Mouse (Mus musculus): Measurements from ENCODE around the gene Kcmf1. TPM values are rescaled to one million over a fixed set of nuclear protein-coding genes. Genes with fewer than 3 reads are reported as not detected.
A peak's percentile ranks its signal among the peaks of the same experiment; 100 is the strongest.
"Not testable (repeated sequence)": the region's sequence is repeated elsewhere in the genome, so short reads cannot be mapped to it uniquely, and the experiment has no call there.

Gene Kcmf1
- polyA plus RNA-seq, 1 experiment: 517 TPM

GRCm38 (mm10) chr6:72840867-72841780 is 58.7 kb downstream of the Kcmf1 start:
- Histone ChIP-seq H3K27me3 (ENCODE audit: control insufficient read depth, insufficient read depth, low read length) (no peaks in the 10 kb centered on the region), H3K4me1 (ENCODE audit: control insufficient read depth, insufficient read depth, low read length) (no peaks in the 10 kb centered on the region), H3K36me3 (ENCODE audit: control insufficient read depth, insufficient read depth, low read length) (peaks cover 1% of the 10 kb centered on the region), H3K4me3 (ENCODE audit: control insufficient read depth, low read depth, low read length) (no peak overlapping the region), H3K27ac (ENCODE audit: control insufficient read depth, insufficient read depth, low read depth, low read length) (no peak overlapping the region)
- no peak for TF ChIP-seq CTCF (IDR thresholded peaks at IDR 0.05; ENCODE audit: control insufficient read depth, insufficient read depth, insufficient replicate concordance, low read depth, low read length)
- TF ChIP-seq POLR2A (IDR thresholded peaks at IDR 0.05; ENCODE audit: control insufficient read depth, low read depth, low read length): no peak

DNA sequence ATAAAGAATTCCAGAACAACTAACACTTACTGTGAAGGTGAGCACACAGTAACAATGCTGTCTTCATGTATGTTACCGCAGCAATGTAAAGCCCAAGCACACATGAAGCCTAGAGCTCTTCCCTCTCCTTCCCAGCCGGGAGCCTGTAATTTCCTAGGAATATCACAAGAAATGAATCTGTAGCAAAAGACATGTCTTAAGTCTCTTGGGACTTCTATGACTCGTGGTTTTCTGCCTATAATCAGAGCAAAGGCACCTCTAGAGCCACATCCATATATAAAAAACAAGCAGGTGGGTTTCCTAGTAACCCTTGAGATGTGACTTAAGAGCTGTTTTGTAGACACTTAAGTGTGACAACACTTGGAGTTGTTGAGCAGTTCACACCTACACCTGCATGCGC is 62.0 kb downstream of the Kcmf1 start:
- Histone ChIP-seq H3K27me3 (ENCODE audit: control insufficient read depth, insufficient read depth, low read length) (no peaks in the 10 kb centered on the region), H3K4me3 (ENCODE audit: control insufficient read depth, low read depth, low read length) (no peak overlapping the region), H3K27ac (ENCODE audit: control insufficient read depth, insufficient read depth, low read depth, low read length) (no peak overlapping the region), H3K36me3 (ENCODE audit: control insufficient read depth, insufficient read depth, low read length) (peaks cover 1% of the 10 kb centered on the region), H3K4me1 (ENCODE audit: control insufficient read depth, insufficient read depth, low read length) (no peaks in the 10 kb centered on the region)
- TF ChIP-seq CTCF (IDR thresholded peaks at IDR 0.05; ENCODE audit: control insufficient read depth, insufficient read depth, insufficient replicate concordance, low read depth, low read length) (no peak), POLR2A (IDR thresholded peaks at IDR 0.05; ENCODE audit: control insufficient read depth, low read depth, low read length) (no peak)

DNA sequence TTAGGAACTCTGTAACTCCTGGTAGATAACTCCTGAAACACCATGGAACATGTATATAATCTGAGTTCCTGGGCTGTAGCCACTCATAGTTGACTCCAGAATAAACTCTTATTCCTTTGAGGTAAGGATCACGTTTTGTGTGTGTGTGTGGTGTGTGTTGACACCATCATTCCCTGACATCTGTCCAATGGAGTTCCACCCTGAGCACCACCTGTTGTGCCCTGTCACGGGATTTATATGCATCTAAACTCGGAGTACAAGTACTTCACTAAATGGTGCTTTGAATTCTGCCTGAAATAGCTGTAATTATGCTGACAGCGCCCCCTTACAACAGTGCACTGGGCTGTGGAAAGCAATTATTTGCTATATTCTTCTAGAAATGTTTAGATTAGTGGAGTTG is 65.3 kb downstream of the Kcmf1 start:
- Histone ChIP-seq H3K4me1 (ENCODE audit: control insufficient read depth, insufficient read depth, low read length) (no peaks in the 10 kb centered on the region), H3K27me3 (ENCODE audit: control insufficient read depth, insufficient read depth, low read length) (no peaks in the 10 kb centered on the region), H3K4me3 (ENCODE audit: control insufficient read depth, low read depth, low read length) (no peak overlapping the region), H3K27ac (ENCODE audit: control insufficient read depth, insufficient read depth, low read depth, low read length) (no peak overlapping the region), H3K36me3 (ENCODE audit: control insufficient read depth, insufficient read depth, low read length) (no peaks in the 10 kb centered on the region; the same call in 1 of the 2 replicates)
- TF ChIP-seq POLR2A (IDR thresholded peaks at IDR 0.05; ENCODE audit: control insufficient read depth, low read depth, low read length): no peak

DNA sequence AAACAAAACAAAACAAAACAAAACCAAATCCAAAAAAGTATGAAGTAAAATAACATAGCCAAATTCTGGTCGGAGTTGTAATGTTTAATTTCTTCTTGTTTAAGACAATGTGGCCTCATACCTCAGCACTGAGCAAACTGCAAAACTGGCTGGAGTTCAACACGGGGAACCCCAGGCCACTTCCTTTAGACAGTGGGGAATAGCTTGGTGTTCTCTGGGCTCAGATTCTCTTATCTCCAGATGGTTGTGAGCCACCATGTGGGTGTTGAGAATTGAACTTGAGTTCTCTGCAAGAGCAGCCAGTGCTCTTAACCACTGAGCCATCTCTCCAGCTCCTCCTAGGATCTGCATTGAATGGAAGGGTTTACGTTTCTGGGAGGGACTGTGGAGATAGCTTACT is 67.9 kb downstream of the Kcmf1 start:
- no peak for TF ChIP-seq CTCF (IDR thresholded peaks at IDR 0.05; ENCODE audit: control insufficient read depth, insufficient read depth, insufficient replicate concordance, low read depth, low read length)
- TF ChIP-seq POLR2A (IDR thresholded peaks at IDR 0.05; ENCODE audit: control insufficient read depth, low read depth, low read length): no peak
- Histone ChIP-seq H3K4me3 (ENCODE audit: control insufficient read depth, low read depth, low read length) (no peak overlapping the region), H3K36me3 (ENCODE audit: control insufficient read depth, insufficient read depth, low read length) (no peaks in the 10 kb centered on the region; the same call in 1 of the 2 replicates)

DNA sequence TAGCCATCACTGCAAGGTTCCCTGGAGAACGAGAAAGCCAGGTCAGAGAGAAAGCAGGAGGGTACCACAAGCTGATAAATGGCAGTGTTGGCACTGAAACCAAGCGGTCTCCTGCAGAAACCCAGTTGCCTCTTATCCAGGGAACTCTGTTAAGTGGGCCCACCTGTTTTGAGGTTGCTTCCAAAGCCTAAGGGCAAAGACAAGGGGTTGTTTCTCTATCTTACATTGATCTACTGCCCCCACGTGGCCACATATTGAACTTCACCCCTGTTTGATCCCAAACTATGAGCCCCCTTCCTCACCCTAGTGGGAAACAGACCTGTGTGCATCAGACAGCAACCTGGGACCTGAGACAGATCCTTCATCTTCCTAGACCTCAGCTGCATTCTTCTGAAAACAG is 68.5 kb downstream of the Kcmf1 start:
- peak; percentile 18; the same call in 1 of the 2 replicates for TF ChIP-seq CTCF (IDR thresholded peaks at IDR 0.05; ENCODE audit: control insufficient read depth, insufficient read depth, insufficient replicate concordance, low read depth, low read length)
- TF ChIP-seq POLR2A (IDR thresholded peaks at IDR 0.05; ENCODE audit: control insufficient read depth, low read depth, low read length): no peak
- H3K4me1 ChIP-seq (ENCODE audit: control insufficient read depth, insufficient read depth, low read length): no peaks in the 10 kb centered on the region

More for the DNA sequence above, 67.9 kb downstream of the Kcmf1 start:
- Histone ChIP-seq H3K27ac (ENCODE audit: control insufficient read depth, insufficient read depth, low read depth, low read length) (no peak overlapping the region), H3K27me3 (ENCODE audit: control insufficient read depth, insufficient read depth, low read length) (no peaks in the 10 kb centered on the region), H3K4me1 (ENCODE audit: control insufficient read depth, insufficient read depth, low read length) (no peaks in the 10 kb centered on the region)

DNA sequence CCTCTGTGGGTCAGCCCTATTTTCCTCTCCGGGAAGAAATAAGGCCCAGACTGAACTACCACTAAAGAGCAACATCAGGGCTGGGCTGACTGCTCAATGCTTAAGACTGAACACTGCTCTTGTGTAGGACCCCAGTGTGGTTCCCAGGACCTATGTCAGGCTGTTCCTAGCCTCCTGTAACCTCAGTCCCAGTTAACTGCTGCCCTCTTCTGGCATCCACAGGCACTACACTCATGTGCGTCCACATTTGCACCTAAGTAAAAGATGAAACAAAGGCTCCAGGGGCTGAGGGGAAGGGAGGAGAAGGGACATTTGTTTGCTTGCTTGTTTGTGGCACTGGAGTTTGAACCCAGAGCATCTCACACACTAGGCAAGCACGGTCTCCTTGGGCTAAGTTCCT is 70.9 kb downstream of the Kcmf1 start:
- Histone ChIP-seq H3K4me1 (ENCODE audit: control insufficient read depth, insufficient read depth, low read length) (peaks cover 4% of the 10 kb centered on the region), H3K4me3 (ENCODE audit: control insufficient read depth, low read depth, low read length) (no peak overlapping the region), H3K36me3 (ENCODE audit: control insufficient read depth, insufficient read depth, low read length) (no peaks in the 10 kb centered on the region), H3K27ac (ENCODE audit: control insufficient read depth, insufficient read depth, low read depth, low read length) (no peak overlapping the region), H3K27me3 (ENCODE audit: control insufficient read depth, insufficient read depth, low read length) (no peaks in the 10 kb centered on the region)
- no peak for TF ChIP-seq POLR2A (IDR thresholded peaks at IDR 0.05; ENCODE audit: control insufficient read depth, low read depth, low read length)
- TF ChIP-seq CTCF (IDR thresholded peaks at IDR 0.05; ENCODE audit: control insufficient read depth, insufficient read depth, insufficient replicate concordance, low read depth, low read length): peak; percentile 54; the same call in 1 of the 2 replicates

More for the DNA sequence above, 68.5 kb downstream of the Kcmf1 start:
- Histone ChIP-seq H3K4me3 (ENCODE audit: control insufficient read depth, low read depth, low read length) (no peak overlapping the region), H3K27ac (ENCODE audit: control insufficient read depth, insufficient read depth, low read depth, low read length) (no peak overlapping the region), H3K27me3 (ENCODE audit: control insufficient read depth, insufficient read depth, low read length) (no peaks in the 10 kb centered on the region), H3K36me3 (ENCODE audit: control insufficient read depth, insufficient read depth, low read length) (no peaks in the 10 kb centered on the region; the same call in 1 of the 2 replicates)

- not testable (repeated sequence) for H3K4me3 ChIP-seq (ENCODE audit: control insufficient read depth, low read depth, low read length); H3K4me1 ChIP-seq (ENCODE audit: control insufficient read depth, insufficient read depth, low read length); H3K36me3 ChIP-seq (ENCODE audit: control insufficient read depth, insufficient read depth, low read length); H3K27ac ChIP-seq (ENCODE audit: control insufficient read depth, insufficient read depth, low read depth, low read length); H3K27me3 ChIP-seq (ENCODE audit: control insufficient read depth, insufficient read depth, low read length)
These were observed 71.7 kb downstream of the Kcmf1 start for GRCm38 (mm10) chr6:72828037-72828436.

All from testis, adult 2 months (tissue).